Comparison of ENCODE assay signal across 8 mouse cellular contexts in the genomic region with DNA sequence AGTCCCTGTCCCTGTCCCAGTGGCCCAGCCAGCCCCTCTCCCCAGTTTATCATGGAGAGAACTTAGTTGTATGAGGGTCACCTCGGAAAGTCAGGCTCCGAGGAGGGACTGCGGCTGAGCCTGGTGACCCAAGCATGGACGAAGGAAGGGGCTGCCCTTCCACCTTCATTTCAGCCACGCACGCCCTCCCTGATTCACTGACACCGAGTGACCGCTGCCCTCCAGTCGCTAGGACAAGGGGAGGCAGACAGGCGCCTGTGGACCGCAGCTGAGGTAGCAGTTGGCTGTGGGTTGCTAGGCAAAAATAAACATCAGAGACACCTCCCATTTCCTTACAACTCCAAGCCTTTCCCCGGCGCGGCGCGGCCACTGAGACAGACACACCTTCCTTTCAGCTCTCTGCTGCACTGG. TPM values are rescaled to one million over a fixed set of nuclear protein-coding genes. Genes with fewer than 3 reads are reported as not detected.
DNase-seq lines count a peak whose midpoint lies in the region; ATAC-seq and TF ChIP-seq lines count a peak whose summit lies in the region.

No protein-coding gene starts in this region.

- ATAC-seq in neural tube, embryonic 11.5 days (ENCODE audit: insufficient read depth, low FRiP score, low TSS enrichment): peak; percentile 43
- ATAC-seq in embryonic facial prominence, embryonic 11.5 days (replicated peaks; ENCODE audit: insufficient number of reproducible peaks, low FRiP score, low TSS enrichment, low read depth): peak; percentile 53
- ATAC-seq in limb, embryonic 14.5 days (ENCODE audit: low FRiP score, low read depth): peak; percentile 58
- ATAC-seq in midbrain, embryonic 16.5 days: peak; percentile 69

- no peaks in the 10 kb centered on the region for H3K9me3 ChIP-seq in neural tube, embryonic 11.5 days (ENCODE audit: control insufficient read depth, low read length)
- no peaks in the 10 kb centered on the region for H3K9me3 ChIP-seq in embryonic facial prominence, embryonic 11.5 days (replicated peaks; ENCODE audit: control insufficient read depth, low read length)
- H3K9me3 ChIP-seq in limb, embryonic 14.5 days (ENCODE audit: control insufficient read depth, low read length): no peaks in the 10 kb centered on the region
- H3K9me3 ChIP-seq in midbrain, embryonic 16.5 days (replicated peaks; ENCODE audit: control insufficient read depth, low read length, poor library complexity, severe bottlenecking): no peaks in the 10 kb centered on the region

- peak overlapping the region; percentile 96 for H3K4me3 ChIP-seq in neural tube, embryonic 11.5 days (ENCODE audit: low read depth, low read length)
- peak overlapping the region; percentile 94 for H3K4me3 ChIP-seq in embryonic facial prominence, embryonic 11.5 days (ENCODE audit: low read depth, low read length)
- peak overlapping the region; percentile 94 for H3K4me3 ChIP-seq in heart, adult 2 months
- H3K4me3 ChIP-seq in limb, embryonic 14.5 days (replicated peaks; ENCODE audit: low read length): peak overlapping the region; percentile 94
- peak overlapping the region; percentile 56 for H3K4me3 ChIP-seq in midbrain, embryonic 16.5 days (ENCODE audit: low read depth, low read length)

- TF ChIP-seq EP300 in heart, adult 2 months (IDR thresholded peaks at IDR 0.05; ENCODE audit: insufficient read depth, low read depth, low read length): 0 out of 2 replicates have a peak, but pooled peaks have one; percentile 42

- H3K36me3 ChIP-seq in neural tube, embryonic 11.5 days (ENCODE audit: control insufficient read depth, insufficient read depth, low read length): no peaks in the 10 kb centered on the region; the same call in 1 of the 2 replicates
- no peaks in the 10 kb centered on the region for H3K36me3 ChIP-seq in embryonic facial prominence, embryonic 11.5 days (replicated peaks; ENCODE audit: control insufficient read depth, insufficient read depth, low read depth, low read length)
- H3K36me3 ChIP-seq in heart, adult 2 months (ENCODE audit: control insufficient read depth, insufficient read depth, low read length): no peaks in the 10 kb centered on the region
- peaks cover 6% of the 10 kb centered on the region for H3K36me3 ChIP-seq in limb, embryonic 14.5 days (ENCODE audit: control insufficient read depth, insufficient read depth, low read length)
- no peaks in the 10 kb centered on the region for H3K36me3 ChIP-seq in midbrain, embryonic 16.5 days (ENCODE audit: control insufficient read depth, insufficient read depth, low read length)

- intact Hi-C loops in heart, adult 2 months (cut with DNase I): loop anchor here (5.0 kb wide), 4 partner anchors 67 to 373 kb away; a partner anchor contains a TSS

- peak overlapping the region; percentile 91 for H3K4me2 ChIP-seq in neural tube, embryonic 11.5 days (ENCODE audit: low read depth)
- H3K4me2 ChIP-seq in embryonic facial prominence, embryonic 11.5 days (ENCODE audit: low read depth, low read length): peak overlapping the region; percentile 91
- peak overlapping the region; percentile 96 for H3K4me2 ChIP-seq in limb, embryonic 14.5 days (replicated peaks; ENCODE audit: low read depth, low read length, severe bottlenecking)
- peak overlapping the region; percentile 83 for H3K4me2 ChIP-seq in midbrain, embryonic 16.5 days (ENCODE audit: low read length)

- H3K9ac ChIP-seq in neural tube, embryonic 11.5 days (ENCODE audit: low read length): peak overlapping the region; percentile 99
- H3K9ac ChIP-seq in embryonic facial prominence, embryonic 11.5 days (replicated peaks; ENCODE audit: low read length): peak overlapping the region; percentile 60
- H3K9ac ChIP-seq in heart, adult 2 months (ENCODE audit: low read depth, low read length): peak overlapping the region; percentile 91
- peak overlapping the region; percentile 98 for H3K9ac ChIP-seq in limb, embryonic 14.5 days (ENCODE audit: low read depth, low read length, severe bottlenecking)
- peak overlapping the region; percentile 77 for H3K9ac ChIP-seq in midbrain, embryonic 16.5 days (ENCODE audit: low read depth, low read length)

- no peaks in the 10 kb centered on the region for H3K27me3 ChIP-seq in neural tube, embryonic 11.5 days (ENCODE audit: control insufficient read depth, insufficient read depth, low read length)
- no peaks in the 10 kb centered on the region for H3K27me3 ChIP-seq in embryonic facial prominence, embryonic 11.5 days (ENCODE audit: control insufficient read depth, insufficient read depth, low read length)
- H3K27me3 ChIP-seq in heart, adult 2 months (ENCODE audit: control insufficient read depth, insufficient read depth, low read length): no peaks in the 10 kb centered on the region
- H3K27me3 ChIP-seq in limb, embryonic 14.5 days (ENCODE audit: control insufficient read depth, insufficient read depth, low read length): no peaks in the 10 kb centered on the region
- H3K27me3 ChIP-seq in midbrain, embryonic 16.5 days (ENCODE audit: control insufficient read depth, insufficient read depth, low read depth, low read length): no peaks in the 10 kb centered on the region

- 0% methylated on average over 16 of the region's 16 CpGs for WGBS in neural tube, embryonic 11.5 days
- WGBS in embryonic facial prominence, embryonic 11.5 days: under 1% methylated on average over 16 of the region's 16 CpGs
- WGBS in heart, adult 2 months: under 1% methylated on average over 16 of the region's 16 CpGs
- 0% methylated on average over 16 of the region's 16 CpGs for WGBS in limb, embryonic 14.5 days
- 0% methylated on average over 16 of the region's 16 CpGs for WGBS in midbrain, embryonic 16.5 days

- peak; percentile 78 for DNase-seq in neural tube, embryonic 11.5 days (ENCODE audit: low spot score)
- DNase-seq in neural tube, embryonic 10.5 days (ENCODE audit: extremely low spot score, low spot score): no peak
- peak; percentile 79 for DNase-seq in embryonic facial prominence, embryonic 11.5 days (ENCODE audit: low spot score)
- DNase-seq in heart, adult 2 months: peak; percentile 81 to 87
- DNase-seq in kidney, adult 8-10 months: peak; percentile 79 to 85
- peak; percentile 76 for DNase-seq in limb, embryonic 14.5 days (ENCODE audit: low spot score)
- peak; percentile 29 to 64 for DNase-seq in spleen, postnatal 4 days (ENCODE audit: low spot score in 2 of 2)

- peaks cover 21% of the 10 kb centered on the region for H3K4me1 ChIP-seq in neural tube, embryonic 11.5 days (ENCODE audit: control insufficient read depth, insufficient read depth, low read length)
- H3K4me1 ChIP-seq in embryonic facial prominence, embryonic 11.5 days (ENCODE audit: control insufficient read depth, insufficient read depth, low read length): 0 out of 2 replicates have a peak, but pooled peaks cover 2% of the 10 kb centered on the region
- H3K4me1 ChIP-seq in heart, adult 2 months (ENCODE audit: control insufficient read depth, insufficient read depth, low read length): peaks cover 2% of the 10 kb centered on the region
- H3K4me1 ChIP-seq in limb, embryonic 14.5 days (ENCODE audit: control insufficient read depth, insufficient read depth, low read length): peaks cover 25% of the 10 kb centered on the region
- H3K4me1 ChIP-seq in midbrain, embryonic 16.5 days (ENCODE audit: control insufficient read depth, insufficient read depth, low read length): peaks cover 32% of the 10 kb centered on the region

- peak overlapping the region; percentile 96 for H3K27ac ChIP-seq in neural tube, embryonic 11.5 days (ENCODE audit: low read depth, low read length)
- peak overlapping the region; percentile 93 for H3K27ac ChIP-seq in embryonic facial prominence, embryonic 11.5 days (replicated peaks; ENCODE audit: low read depth, low read length)
- H3K27ac ChIP-seq in heart, adult 2 months: peak overlapping the region; percentile 96
- peak overlapping the region; percentile 88 for H3K27ac ChIP-seq in limb, embryonic 14.5 days (replicated peaks; ENCODE audit: low read depth, low read length)
- peak overlapping the region; percentile 97 for H3K27ac ChIP-seq in midbrain, embryonic 16.5 days (ENCODE audit: low read length)

- no peak for TF ChIP-seq CTCF in heart, adult 2 months (IDR thresholded peaks at IDR 0.05)

- H3K79me2 ChIP-seq in heart, adult 2 months (replicated peaks; ENCODE audit: control insufficient read depth, insufficient read depth, low read length): peaks cover 4% of the 10 kb centered on the region; the same call in 1 of the 2 replicates

- peak; percentile 56 for TF ChIP-seq POLR2A in heart, adult 2 months (IDR thresholded peaks at IDR 0.05; ENCODE audit: insufficient read depth, low read depth, low read length)
- TF ChIP-seq POLR2A in limb, embryonic 14.5 days (IDR thresholded peaks at IDR 0.05; ENCODE audit: borderline replicate concordance, extremely low read depth, insufficient read depth, insufficient read length): 0 out of 2 replicates have a peak, but pooled peaks have one; percentile 2

RNA-seq across cellular contexts. Expression of a gene that starts 0.4 kb away (rescaled TPM):
- polyA plus RNA-seq in neural tube, embryonic 11.5 days (2014; fragmentation: Nextera tagmentation; extraction: Ambion mirVana): 12.2 and 12.9 TPM in 2 replicates
- polyA plus RNA-seq in embryonic facial prominence, embryonic 11.5 days (2014; fragmentation: Nextera tagmentation; extraction: Ambion mirVana): 10.7 and 12.1 TPM in 2 replicates
- 10 to 100 TPM; 32.4 to 42.1 TPM for total RNA-seq in heart, adult 2 months (2021)
- polyA plus RNA-seq in heart, adult 2 months (2012; rRNA removed): 12.1 and 23.2 TPM in 2 replicates
- 19.4 and 20.9 TPM in 2 replicates for polyA plus RNA-seq in limb, embryonic 14.5 days (2012; rRNA removed)
- 13.3 and 15.4 TPM in 2 replicates for polyA plus RNA-seq in limb, embryonic 14.5 days (2014; fragmentation: Nextera tagmentation; extraction: Ambion mirVana)
- 12.3 and 13.3 TPM in 2 replicates for polyA plus RNA-seq in midbrain, embryonic 16.5 days (2015; fragmentation: Nextera tagmentation; extraction: Ambion mirVana)
